Mouse (Mus musculus) C3H10T1/2 (cell line): ENCODE measurements around the gene Nts. TPM values are rescaled to one million over a fixed set of nuclear protein-coding genes. Genes with fewer than 3 reads are reported as not detected.

ENCODE experiments used
- polyA plus RNA-seq, 2 experiments: library from polyadenylated mRNA; unstranded; fragments of >200 nt; fragmentation: generic; extraction: Trizol; gene quantifications; one replicate each; pipeline ENCODE4 v1.2.1; 2012; ENCODE audit warnings: missing spikeins in 2 of 2

Gene Nts
- under 1 TPM in 1 of 2 experiments, not detected in 1; 0.06 TPM for polyA plus RNA-seq

GRCm38 (mm10) chr10:102490386-102490785, at the start of gene Nts:
Nts (minus strand) TSS chr10:102490486.

DNA sequence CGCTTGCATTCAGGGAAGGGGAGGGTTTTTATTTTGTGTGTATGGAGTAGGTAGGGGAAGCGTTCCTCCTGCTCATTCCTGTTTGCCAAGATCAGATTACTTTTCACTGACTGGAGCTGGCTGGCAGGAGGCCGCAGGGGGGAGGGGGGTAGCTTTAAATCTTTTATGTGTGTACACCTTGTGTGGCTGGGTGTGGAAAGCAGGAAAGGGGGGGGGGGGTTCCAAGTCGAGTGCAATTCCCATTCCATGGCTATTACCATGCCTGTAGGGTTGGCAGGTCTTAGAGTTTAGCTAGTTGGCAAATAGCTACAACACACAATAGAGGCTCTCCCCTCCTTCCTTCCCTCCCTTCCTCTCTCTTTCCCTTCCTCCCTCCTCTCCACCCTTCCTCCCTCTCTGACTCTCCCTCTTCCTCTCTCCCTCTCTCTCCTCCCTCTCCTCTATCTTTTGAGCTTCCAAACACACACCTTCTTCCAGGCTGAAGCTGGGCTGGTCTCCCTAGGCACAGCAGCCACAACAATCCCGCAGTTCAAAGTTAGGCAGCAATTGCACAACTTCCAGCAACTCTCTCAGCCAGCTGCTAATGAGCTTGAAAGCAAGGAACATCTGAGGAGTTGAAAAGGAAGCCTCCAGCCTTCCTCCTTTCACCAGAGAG, 21.6 kb upstream of the Nts start, which contains the start of gene Rassf9:
Rassf9 (plus strand) TSS at position 416 of the 655 bp plus-strand sequence.

Other genes with a start within 250 kb of the Nts start
- under 1 TPM; 0.04 to 0.34 TPM for gene Rassf9, start 21.7 kb upstream of the Nts start, polyA plus RNA-seq